Mouse (Mus musculus) spleen, adult 2 months (tissue): ENCODE measurements at regions not wholly inside any gene's neighbourhood (a gene's known extent, or its start where the extent isn't known, plus 50 kb on each side); places are given as distances from the start of the nearest gene placed in this dataset.

Experiments
- CTCF ChIP-seq: fragments of 200-500 bp; IDR thresholded peaks from 2 replicates; pipeline ENCODE4 v1.5.1; 2011; ENCODE audit warnings: mild to moderate bottlenecking, inconsistent platforms; ENCODE audit not compliant: insufficient read depth, insufficient read length, insufficient replicate concordance; ENCODE audit errors: extremely low read depth
- POLR2A ChIP-seq: fragments of 200-500 bp; IDR thresholded peaks from 2 replicates; pipeline ENCODE4 v1.6.1; 2011; ENCODE audit warnings: low read depth, low read length, inconsistent platforms

DNA sequence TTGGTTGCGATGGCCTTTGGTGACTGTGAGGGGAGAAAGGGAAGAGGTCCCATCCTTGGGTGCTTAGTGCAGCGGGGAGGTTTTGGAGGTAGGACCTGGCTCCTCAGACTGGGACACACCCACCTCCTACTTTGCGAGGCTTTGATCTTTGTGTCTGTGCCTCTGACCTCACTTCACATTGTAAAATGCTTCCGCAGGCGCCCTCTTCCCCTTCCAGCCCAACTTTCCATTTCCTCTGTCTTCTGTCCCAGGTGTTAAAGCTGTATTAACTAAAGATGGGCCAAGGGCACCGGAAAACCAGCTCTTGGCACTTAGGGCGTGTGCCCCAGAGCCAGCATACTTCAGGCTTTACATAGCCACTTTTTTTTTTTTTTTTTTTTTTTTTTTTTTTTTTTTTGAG is 70.3 kb downstream of the Zfp281 start:
- TF ChIP-seq CTCF (no peak), POLR2A (no peak)
